Mouse (Mus musculus): Measurements from ENCODE around the gene Pde4d. TPM values are rescaled to one million over a fixed set of nuclear protein-coding genes. Genes with fewer than 3 reads are reported as not detected.

The Pde4d gene
- total RNA-seq, 2 experiments from 2014 or later, result 4.4 to 5.3 TPM

- ATAC-seq (ENCODE audit: poor library complexity, severe bottlenecking), result peak; percentile 84
Observed at GRCm38 (mm10) chr13:108487066-108487465, 37.3 kb downstream of the Pde4d start.

GRCm38 (mm10) chr13:108489825-108490224, 40.1 kb downstream of the Pde4d start:
- no peak for ATAC-seq (ENCODE audit: poor library complexity, severe bottlenecking)

- ATAC-seq (ENCODE audit: poor library complexity, severe bottlenecking), result no peak
Observed at GRCm38 (mm10) chr13:108490872-108491271, 41.1 kb downstream of the Pde4d start.

- no peak for ATAC-seq (ENCODE audit: poor library complexity, severe bottlenecking)
Observed at GRCm38 (mm10) chr13:108492886-108493285, 43.1 kb downstream of the Pde4d start.

- ATAC-seq (ENCODE audit: poor library complexity, severe bottlenecking), result no peak
Observed at GRCm38 (mm10) chr13:108494365-108494764, 44.6 kb downstream of the Pde4d start.

GRCm38 (mm10) chr13:108497768-108498167, 48.0 kb downstream of the Pde4d start:
- peak; percentile 38 for ATAC-seq (ENCODE audit: poor library complexity, severe bottlenecking)

GRCm38 (mm10) chr13:108498247-108498743, 48.5 kb downstream of the Pde4d start:
- peak; percentile 90 for ATAC-seq (ENCODE audit: poor library complexity, severe bottlenecking)

- 0 out of 2 replicates have a peak, but pooled peaks have one; percentile 20 for ATAC-seq (ENCODE audit: poor library complexity, severe bottlenecking)
Observed at GRCm38 (mm10) chr13:108498773-108499313, 49.1 kb downstream of the Pde4d start.

GRCm38 (mm10) chr13:108501386-108501785, 51.6 kb downstream of the Pde4d start:
- no peak for ATAC-seq (ENCODE audit: poor library complexity, severe bottlenecking)

GRCm38 (mm10) chr13:108524548-108524947, 74.8 kb downstream of the Pde4d start:
- no peak for ATAC-seq (ENCODE audit: poor library complexity, severe bottlenecking)

GRCm38 (mm10) chr13:108524969-108525368, 75.2 kb downstream of the Pde4d start:
- no peak for ATAC-seq (ENCODE audit: poor library complexity, severe bottlenecking)

- no peak for ATAC-seq (ENCODE audit: poor library complexity, severe bottlenecking)
Observed at GRCm38 (mm10) chr13:108526258-108527007, 76.7 kb downstream of the Pde4d start.

- ATAC-seq (ENCODE audit: poor library complexity, severe bottlenecking), result peak; percentile 33; the same call in 1 of the 2 replicates
Observed at GRCm38 (mm10) chr13:108527090-108527770, 77.5 kb downstream of the Pde4d start.

- 0 out of 2 replicates have a peak, but pooled peaks have one; percentile 31 for ATAC-seq (ENCODE audit: poor library complexity, severe bottlenecking)
Observed at GRCm38 (mm10) chr13:108528343-108528742, 78.6 kb downstream of the Pde4d start.

- no peak for ATAC-seq (ENCODE audit: poor library complexity, severe bottlenecking)
Observed at GRCm38 (mm10) chr13:108532875-108533274, 83.1 kb downstream of the Pde4d start.

GRCm38 (mm10) chr13:108536436-108536835, 86.7 kb downstream of the Pde4d start:
- no peak for ATAC-seq (ENCODE audit: poor library complexity, severe bottlenecking)

- ATAC-seq (ENCODE audit: poor library complexity, severe bottlenecking), result no peak
Observed at GRCm38 (mm10) chr13:108536951-108537350, 87.2 kb downstream of the Pde4d start.

- ATAC-seq (ENCODE audit: poor library complexity, severe bottlenecking), result no peak
Observed at GRCm38 (mm10) chr13:108538760-108539369, 89.1 kb downstream of the Pde4d start.

GRCm38 (mm10) chr13:108541488-108541887, 91.7 kb downstream of the Pde4d start:
- ATAC-seq (ENCODE audit: poor library complexity, severe bottlenecking), result no peak

GRCm38 (mm10) chr13:108542342-108542761, 92.6 kb downstream of the Pde4d start:
- ATAC-seq (ENCODE audit: poor library complexity, severe bottlenecking), result no peak

GRCm38 (mm10) chr13:108552288-108552687, 102.5 kb downstream of the Pde4d start:
- no peak for ATAC-seq (ENCODE audit: poor library complexity, severe bottlenecking)

All from megakaryocyte, adult 5-6 weeks (primary cell).